Mouse (Mus musculus): ENCODE data around the gene Mrps36.

DNA sequence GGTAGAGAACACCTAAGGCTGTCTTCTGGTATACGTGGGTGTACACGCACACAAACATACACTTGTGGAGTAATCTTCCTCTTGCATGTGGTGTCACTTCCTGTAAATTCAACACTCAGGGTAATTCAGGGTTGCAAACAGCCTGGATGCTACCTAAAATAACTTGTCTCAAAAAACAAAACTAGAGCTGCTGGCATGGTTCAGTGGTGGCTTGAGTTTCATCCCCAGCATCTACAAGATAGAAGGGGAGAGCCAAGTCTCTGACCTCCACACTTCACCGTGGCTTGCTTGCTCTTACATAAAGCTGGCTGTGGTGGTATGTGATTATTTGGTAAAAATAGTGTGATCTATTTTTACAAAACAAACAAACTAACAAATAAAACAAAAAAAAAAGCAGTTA lies 46.9 kb downstream of the Mrps36 start:
- TF ChIP-seq CTCF (IDR thresholded peaks at IDR 0.05) (no peak), EP300 (IDR thresholded peaks at IDR 0.05) (no peak)
